Comparison of ENCODE assay signal across 8 mouse cellular contexts in the genomic region with DNA sequence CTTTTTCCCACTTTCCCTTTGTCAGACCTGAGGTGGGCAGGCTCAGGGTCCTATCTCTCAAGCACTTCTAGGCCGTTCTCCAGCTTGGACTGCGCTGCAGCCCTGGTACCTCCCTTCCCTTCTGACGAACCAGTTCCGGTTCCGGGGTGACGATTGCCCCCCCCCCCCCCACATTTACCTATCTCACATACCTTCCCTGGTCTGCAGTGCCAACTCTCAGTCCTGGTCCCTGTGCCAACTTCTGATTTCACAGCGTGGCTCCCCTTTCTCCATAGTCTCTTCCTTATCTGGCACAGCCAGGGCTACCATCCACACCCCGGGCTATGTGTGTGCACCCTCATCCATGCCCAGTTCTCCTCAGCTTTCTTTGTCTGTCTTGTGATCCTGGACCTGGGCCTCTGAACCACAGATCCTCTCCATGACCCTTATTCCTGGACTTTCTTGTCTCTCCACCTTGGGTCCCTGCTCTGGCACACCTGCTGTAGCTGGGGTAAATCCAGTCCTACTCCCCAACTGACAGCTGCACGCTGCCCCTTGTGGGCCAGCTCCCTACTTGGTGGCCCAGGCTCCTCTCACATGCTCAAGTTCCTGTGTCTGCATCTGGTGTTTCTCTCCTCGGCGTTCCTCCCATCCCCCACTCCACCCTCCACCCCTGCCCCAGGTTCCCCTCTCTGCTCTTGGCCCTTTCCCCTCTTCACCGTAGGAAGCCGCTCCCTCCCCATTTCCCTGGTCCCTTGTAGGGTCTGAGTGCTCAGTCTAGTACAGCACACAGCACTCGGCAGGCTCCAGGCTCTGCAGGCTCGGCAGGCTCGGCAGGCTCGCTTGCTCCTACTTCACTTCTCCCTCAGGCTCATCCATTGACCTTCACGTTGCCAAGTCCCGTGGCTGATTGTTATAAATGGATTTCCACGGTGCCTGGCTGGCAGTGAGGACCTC. TPM values are rescaled to one million over a fixed set of nuclear protein-coding genes. Genes with fewer than 3 reads are reported as not detected.
A peak's percentile ranks its signal among the peaks of the same experiment; 100 is the strongest.
DNase-seq lines count a peak whose midpoint lies in the region; ATAC-seq and TF ChIP-seq lines count a peak whose summit lies in the region.

No protein-coding gene starts in this region.

- no peak for TF ChIP-seq POLR2A in cortical plate, adult 2 months (IDR thresholded peaks at IDR 0.05; ENCODE audit: extremely low read depth, insufficient read depth, low read length)

- peak overlapping the region; percentile 71 for H3K4me2 ChIP-seq in liver, postnatal 0 days (ENCODE audit: low read depth, low read length)

- ATAC-seq in hematopoietic stem cell, adult 5-6 weeks (replicated peaks in 1 of 2; ENCODE audit: insufficient read depth in 1 of 2, low FRiP score in 2 of 2, low TSS enrichment in 1 of 2, low read depth in 1 of 2, poor library complexity in 2 of 2, severe bottlenecking in 2 of 2), result peak; percentile 46 to 72
- ATAC-seq in liver, postnatal 0 days, result peak; percentile 90

- peak overlapping the region; percentile 55; the same call in 1 of the 2 replicates for H3K27ac ChIP-seq in cortical plate, adult 2 months (ENCODE audit: insufficient read depth, low read length)
- peak overlapping the region; percentile 95 for H3K27ac ChIP-seq in liver, postnatal 0 days (ENCODE audit: low read depth)

- no peak for TF ChIP-seq CTCF in cortical plate, adult 2 months (IDR thresholded peaks at IDR 0.05; ENCODE audit: extremely low read depth, insufficient read depth, low read length)
- no peak for TF ChIP-seq CTCF in liver, postnatal 0 days (IDR thresholded peaks at IDR 0.05; ENCODE audit: low read depth)

- peaks cover 18% of the 10 kb centered on the region for H3K4me1 ChIP-seq in cortical plate, adult 2 months (ENCODE audit: control insufficient read depth, insufficient read depth, low read length)
- H3K4me1 ChIP-seq in liver, postnatal 0 days (ENCODE audit: insufficient read depth), result peaks cover 19% of the 10 kb centered on the region

- TF ChIP-seq EP300 in liver, postnatal 0 days (IDR thresholded peaks at IDR 0.05; ENCODE audit: low read depth), result peak; percentile 97

- H3K27me3 ChIP-seq in liver, postnatal 0 days (ENCODE audit: insufficient read depth, low read length), result peaks cover 6% of the 10 kb centered on the region

- no peaks in the 10 kb centered on the region for H3K36me3 ChIP-seq in liver, postnatal 0 days (replicated peaks; ENCODE audit: insufficient read depth, low read length)

- DNase-seq in cerebellum, adult 11-12 months, result peak; percentile 61
- no peak for DNase-seq in cerebellum, postnatal 4 days (ENCODE audit: low spot score in 2 of 2)
- DNase-seq in 3134 (ENCODE audit: extremely low read depth, insufficient read length, low spot score), result peak; percentile 79
- DNase-seq in liver, postnatal 0 days, result peak; percentile 82
- DNase-seq in retina, embryonic 14.5 days (ENCODE audit: low spot score), result peak; percentile 67
- no peak for DNase-seq in urinary bladder, adult 2 months (ENCODE audit: low spot score)

- 15% methylated on average over 18 of the region's 20 CpGs for WGBS in liver, postnatal 0 days (ENCODE audit: insufficient replicate concordance)

- no peak overlapping the region for H3K4me3 ChIP-seq in cortical plate, adult 2 months (ENCODE audit: insufficient read depth, low read length)
- H3K4me3 ChIP-seq in liver, postnatal 0 days (ENCODE audit: low read depth, low read length), result peak overlapping the region; percentile 38

- H3K9me3 ChIP-seq in liver, postnatal 0 days (ENCODE audit: low read length), result no peaks in the 10 kb centered on the region

- H3K9ac ChIP-seq in liver, postnatal 0 days (replicated peaks), result peak overlapping the region; percentile 59

RNA-seq across cellular contexts. Expression of gene Rpl3, which starts 5.5 kb away (rescaled TPM):
- polyA plus RNA-seq in cortical plate, adult 2 months (2012; rRNA removed), result 680 and 714 TPM in 2 replicates
- 3,283 and 3,286 TPM in 2 replicates for total RNA-seq in hematopoietic stem cell, adult 5-6 weeks (2017)
- 394 and 407 TPM in 2 replicates for polyA plus RNA-seq in liver, postnatal 0 days (2015; fragmentation: Nextera tagmentation; extraction: Ambion mirVana)
- polyA plus RNA-seq in urinary bladder, adult 2 months (2012; rRNA removed), result 1,075 and 1,270 TPM in 2 replicates

RNA-seq across cellular contexts. Expression of gene Syngr1, which starts 6.1 kb away (rescaled TPM):
- polyA plus RNA-seq in cortical plate, adult 2 months (2012; rRNA removed), result 354 and 372 TPM in 2 replicates
- 0.89 and 5.7 TPM in 2 replicates for total RNA-seq in hematopoietic stem cell, adult 5-6 weeks (2017)
- 10.3 and 10.4 TPM in 2 replicates for polyA plus RNA-seq in liver, postnatal 0 days (2015; fragmentation: Nextera tagmentation; extraction: Ambion mirVana)
- polyA plus RNA-seq in urinary bladder, adult 2 months (2012; rRNA removed), result 54.2 and 62.1 TPM in 2 replicates

RNA-seq across cellular contexts. Expression of gene Tab1, which starts 35.7 kb away (rescaled TPM):
- 33.6 and 33.8 TPM in 2 replicates for polyA plus RNA-seq in cortical plate, adult 2 months (2012; rRNA removed)
- 17.1 TPM in 2 replicates for total RNA-seq in hematopoietic stem cell, adult 5-6 weeks (2017)
- polyA plus RNA-seq in liver, postnatal 0 days (2015; fragmentation: Nextera tagmentation; extraction: Ambion mirVana), result 7.0 and 7.5 TPM in 2 replicates
- 33.5 and 36.7 TPM in 2 replicates for polyA plus RNA-seq in urinary bladder, adult 2 months (2012; rRNA removed)

Comparison
In these comparisons a context has a peak if more than half of its experiments do, and no peak if none do; other contexts are left out.
1. DNase-seq: peak in cerebellum, adult 11-12 months (single experiment), 3134 (single experiment), liver, postnatal 0 days (single experiment) and retina, embryonic 14.5 days (single experiment); none in cerebellum, postnatal 4 days (0 of 2) and urinary bladder, adult 2 months (single experiment).